Mouse (Mus musculus) liver, embryonic 16.5 days (tissue): Measurements from ENCODE around the gene Trhr2. TPM values are rescaled to one million over a fixed set of nuclear protein-coding genes. Genes with fewer than 3 reads are reported as not detected.

Experiments used
- ATAC-seq: fragments of 200-750 bp; cut with Nextera tagmentation; 2 replicates; pipeline ENCODE4 v1.8.0; 2017; ENCODE audit warnings: low read depth, mild to moderate bottlenecking, moderate number of reproducible peaks, moderate library complexity
- H3K27ac ChIP-seq: fragments of 300-500 bp; sonication (generic); 2 replicates; pipeline ENCODE4 v1.5.1; 2014; ENCODE audit warnings: mild to moderate bottlenecking, low read length
- H3K27me3 ChIP-seq: fragments of 300-500 bp; sonication (generic); 2 replicates; pipeline ENCODE4 v1.6.1; 2014; ENCODE audit warnings: low read depth, low read length, mixed read lengths; ENCODE audit not compliant: control insufficient read depth, insufficient read depth
- H3K36me3 ChIP-seq: fragments of 300-500 bp; sonication (generic); 2 replicates; pipeline ENCODE4 v1.6.1; 2014; ENCODE audit warnings: mild to moderate bottlenecking; ENCODE audit not compliant: control insufficient read depth, insufficient read depth
- H3K4me1 ChIP-seq: fragments of 300-500 bp; sonication (generic); 2 replicates; pipeline ENCODE4 v1.6.1; 2014; ENCODE audit warnings: low read depth, low read length, mixed read lengths; ENCODE audit not compliant: control insufficient read depth
- H3K4me2 ChIP-seq: fragments of 300-500 bp; sonication (generic); 2 replicates; pipeline ENCODE4 v1.6.1; 2014; ENCODE audit warnings: low read depth, low read length, mixed read lengths
- H3K4me3 ChIP-seq: fragments of 300-500 bp; sonication (generic); 2 replicates; pipeline ENCODE4 v1.5.1; 2014; ENCODE audit warnings: low read depth, mild to moderate bottlenecking, low read length
- H3K9ac ChIP-seq: fragments of 300-500 bp; sonication (generic); 2 replicates; pipeline ENCODE4 v1.6.1; 2014; ENCODE audit warnings: low read depth, low read length
- H3K9me3 ChIP-seq: fragments of 300-500 bp; sonication (generic); replicated peaks from 2 replicates; pipeline ENCODE4 v1.6.1; 2016; ENCODE audit warnings: low read length; ENCODE audit not compliant: control insufficient read depth
- WGBS: fragments of 180-500 bp; shearing (Covaris S2); extraction: QIAGEN DNeasy Blood & Tissue Kit; methylation state at CpG from one replicate; pipeline ENCODE4 v1.1.7; 2014; ENCODE audit not compliant: insufficient replicate concordance; 5-methylcytosine and 5-hydroxymethylcytosine counted together
- polyA plus RNA-seq: library from polyadenylated mRNA; unstranded; fragments of >200 nt; fragmentation: Nextera tagmentation; extraction: Ambion mirVana; gene quantifications from 2 replicates; pipeline ENCODE4 v1.2.1, GENCODE M21; 2015

Trhr2 gene
- polyA plus RNA-seq, 1 experiment from 2014 or later = not detected

DNA sequence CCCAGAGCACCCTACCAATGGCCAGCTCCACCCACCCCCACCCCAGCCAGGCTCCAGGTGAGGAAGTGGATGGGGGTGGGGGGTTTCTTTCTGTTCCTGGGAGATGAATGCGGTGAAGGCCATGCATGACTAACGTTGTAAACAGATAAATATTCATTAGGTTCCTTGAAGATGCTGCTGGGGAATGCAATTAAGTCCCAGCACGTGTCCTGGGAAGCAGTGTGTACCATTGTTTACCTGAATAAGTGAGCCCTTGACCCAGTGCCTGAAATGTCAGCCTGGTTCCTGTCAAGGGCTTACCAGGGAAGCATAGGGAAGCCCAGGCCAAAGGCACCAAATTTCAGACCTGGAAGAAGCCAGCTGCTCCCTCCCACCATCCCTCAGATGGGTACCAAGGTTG, 40.0 kb downstream of the Trhr2 start:
- Histone ChIP-seq H3K9ac (peak overlapping the region; percentile 76), H3K27me3 (no peaks in the 10 kb centered on the region), H3K4me3 (no peak overlapping the region), H3K9me3 (no peaks in the 10 kb centered on the region), H3K4me1 (peaks cover 100% of the 10 kb centered on the region), H3K27ac (peak overlapping the region; percentile 99), H3K36me3 (peaks cover 33% of the 10 kb centered on the region), H3K4me2 (peak overlapping the region; percentile 70)
- 58% methylated on average over 3 of the region's 3 CpGs for WGBS
- ATAC-seq = no peak

- Histone ChIP-seq H3K4me3 (no peak overlapping the region), H3K4me1 (peaks cover 100% of the 10 kb centered on the region), H3K27me3 (no peaks in the 10 kb centered on the region), H3K9me3 (no peaks in the 10 kb centered on the region), H3K27ac (peak overlapping the region; percentile 99), H3K9ac (peak overlapping the region; percentile 76), H3K4me2 (peak overlapping the region; percentile 70), H3K36me3 (peaks cover 35% of the 10 kb centered on the region)
- WGBS = 28% methylated on average over 7 of the region's 7 CpGs
- no peak for ATAC-seq
These were observed 40.9 kb downstream of the Trhr2 start for GRCm38 (mm10) chr8:122319708-122320075.

DNA sequence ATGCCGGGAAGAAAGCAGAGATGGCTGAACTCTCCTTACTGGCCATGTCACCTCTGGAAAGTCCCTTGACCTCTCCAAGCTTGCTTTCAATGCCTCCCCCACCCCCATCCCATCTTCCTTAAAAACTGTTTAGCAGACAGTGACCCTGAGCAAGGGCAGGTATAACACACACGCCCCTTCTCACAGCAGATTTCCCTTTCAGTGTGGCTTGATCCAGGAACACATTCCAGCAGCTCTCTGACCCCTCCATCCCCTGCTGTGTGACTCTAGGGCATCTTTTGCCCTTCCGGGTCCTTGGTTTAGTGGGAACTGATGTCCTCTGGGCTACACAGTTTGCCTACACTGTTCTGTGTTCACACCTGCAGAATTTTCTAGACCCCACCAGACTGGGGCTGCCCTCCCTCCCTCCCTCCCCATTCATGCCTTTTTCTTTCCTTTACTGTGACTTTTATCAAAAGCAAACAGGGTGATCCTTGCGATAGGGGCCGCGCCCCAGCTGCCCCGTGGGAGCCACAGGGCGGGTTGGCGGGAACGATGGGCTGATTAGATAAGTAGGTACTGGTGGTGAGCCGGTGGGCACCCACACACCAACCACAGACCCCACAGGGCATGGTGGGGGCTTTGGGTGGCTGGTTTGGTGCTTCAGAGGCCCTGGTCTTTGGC, 41.4 kb downstream of the Trhr2 start:
- Histone ChIP-seq H3K4me3 (no peak overlapping the region), H3K36me3 (peaks cover 35% of the 10 kb centered on the region), H3K4me1 (peaks cover 100% of the 10 kb centered on the region), H3K27ac (peak overlapping the region; percentile 99), H3K9me3 (no peaks in the 10 kb centered on the region), H3K9ac (peak overlapping the region; percentile 76), H3K4me2 (peak overlapping the region; percentile 51), H3K27me3 (no peaks in the 10 kb centered on the region)
- no peak for ATAC-seq
- 12% methylated on average over 11 of the region's 11 CpGs for WGBS

GRCm38 (mm10) chr8:122317918-122318475, 42.5 kb downstream of the Trhr2 start:
- no peaks in the 10 kb centered on the region for H3K27me3 ChIP-seq
- H3K9ac ChIP-seq = peak overlapping the region; percentile 76
- peak overlapping the region; percentile 51 for H3K4me2 ChIP-seq
- peaks cover 36% of the 10 kb centered on the region for H3K36me3 ChIP-seq
- H3K27ac ChIP-seq = peak overlapping the region; percentile 99
- peaks cover 100% of the 10 kb centered on the region for H3K4me1 ChIP-seq
- no peaks in the 10 kb centered on the region for H3K9me3 ChIP-seq
- 13% methylated on average over 8 of the region's 8 CpGs for WGBS
- ATAC-seq = peak; percentile 5
- H3K4me3 ChIP-seq = no peak overlapping the region

- WGBS = 56% methylated on average over 2 of the region's 2 CpGs
- H3K9me3 ChIP-seq = no peaks in the 10 kb centered on the region
- H3K36me3 ChIP-seq = peaks cover 38% of the 10 kb centered on the region
- no peaks in the 10 kb centered on the region for H3K27me3 ChIP-seq
- H3K4me3 ChIP-seq = no peak overlapping the region
- peak overlapping the region; percentile 99 for H3K27ac ChIP-seq
- peak overlapping the region; percentile 76 for H3K9ac ChIP-seq
- no peak overlapping the region for H3K4me2 ChIP-seq
- no peak for ATAC-seq
- H3K4me1 ChIP-seq = peaks cover 100% of the 10 kb centered on the region
These were observed 44.1 kb downstream of the Trhr2 start for GRCm38 (mm10) chr8:122316402-122316801.

- Histone ChIP-seq H3K36me3 (peaks cover 48% of the 10 kb centered on the region), H3K27me3 (no peaks in the 10 kb centered on the region), H3K4me3 (no peak overlapping the region), H3K9ac (peak overlapping the region; percentile 40), H3K4me1 (peaks cover 100% of the 10 kb centered on the region), H3K9me3 (no peaks in the 10 kb centered on the region), H3K4me2 (no peak overlapping the region), H3K27ac (peak overlapping the region; percentile 97)
- ATAC-seq = no peak
- 37% methylated on average over 13 of the region's 13 CpGs for WGBS
These were observed 45.5 kb downstream of the Trhr2 start for GRCm38 (mm10) chr8:122314899-122315496.

- H3K27ac ChIP-seq = peak overlapping the region; percentile 97
- peak overlapping the region; percentile 36 for H3K4me2 ChIP-seq
- peak; percentile 47 for ATAC-seq
- peaks cover 49% of the 10 kb centered on the region for H3K36me3 ChIP-seq
- peaks cover 100% of the 10 kb centered on the region for H3K4me1 ChIP-seq
- WGBS = 11% methylated on average over 12 of the region's 12 CpGs
- H3K27me3 ChIP-seq = no peaks in the 10 kb centered on the region
- no peaks in the 10 kb centered on the region for H3K9me3 ChIP-seq
- peak overlapping the region; percentile 18 for H3K4me3 ChIP-seq
- H3K9ac ChIP-seq = peak overlapping the region; percentile 68
These were observed 47.2 kb downstream of the Trhr2 start for GRCm38 (mm10) chr8:122313310-122313709.

- Histone ChIP-seq H3K9me3 (no peaks in the 10 kb centered on the region), H3K4me3 (no peak overlapping the region), H3K27ac (peak overlapping the region; percentile 97), H3K36me3 (peaks cover 54% of the 10 kb centered on the region), H3K27me3 (no peaks in the 10 kb centered on the region), H3K4me2 (peak overlapping the region; percentile 36), H3K4me1 (peaks cover 100% of the 10 kb centered on the region), H3K9ac (peak overlapping the region; percentile 68)
- ATAC-seq = no peak
- 42% methylated on average over 2 of the region's 2 CpGs for WGBS
These were observed 48.0 kb downstream of the Trhr2 start for GRCm38 (mm10) chr8:122312553-122312952.

DNA sequence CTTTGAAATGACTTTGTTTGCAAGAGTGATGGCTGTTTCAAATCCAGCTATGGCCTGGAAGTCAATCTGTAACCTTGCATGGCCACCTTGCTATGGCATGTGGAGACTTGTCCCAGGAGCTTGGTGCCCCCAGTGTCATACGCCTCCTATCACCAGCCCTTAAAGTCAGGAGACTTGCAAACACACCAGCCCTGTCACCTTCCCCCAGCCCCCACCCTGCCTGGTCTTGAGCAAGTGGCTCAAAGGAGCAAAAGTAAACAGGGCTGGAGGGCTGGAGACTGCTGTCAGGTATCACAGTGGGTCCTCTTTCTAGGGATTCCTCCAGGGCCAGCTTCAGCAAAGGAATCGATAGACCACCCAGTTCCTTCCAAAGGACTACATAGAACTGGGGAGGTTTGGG, 49.4 kb downstream of the Trhr2 start:
- H3K27ac ChIP-seq = peak overlapping the region; percentile 97
- peak overlapping the region; percentile 68 for H3K9ac ChIP-seq
- H3K4me2 ChIP-seq = no peak overlapping the region
- H3K4me1 ChIP-seq = peaks cover 100% of the 10 kb centered on the region
- peaks cover 57% of the 10 kb centered on the region for H3K36me3 ChIP-seq
- H3K4me3 ChIP-seq = no peak overlapping the region
- H3K27me3 ChIP-seq = no peaks in the 10 kb centered on the region
- WGBS = 54% methylated on average over 2 of the region's 2 CpGs
- ATAC-seq = no peak
- no peaks in the 10 kb centered on the region for H3K9me3 ChIP-seq
